Mouse (Mus musculus): ENCODE results near the gene Nrbf2. TPM values are rescaled to one million over a fixed set of nuclear protein-coding genes. Genes with fewer than 3 reads are reported as not detected.

The Nrbf2 gene
- total RNA-seq, 2 experiments from 2014 or later = 13.7 to 14.6 TPM

DNA sequence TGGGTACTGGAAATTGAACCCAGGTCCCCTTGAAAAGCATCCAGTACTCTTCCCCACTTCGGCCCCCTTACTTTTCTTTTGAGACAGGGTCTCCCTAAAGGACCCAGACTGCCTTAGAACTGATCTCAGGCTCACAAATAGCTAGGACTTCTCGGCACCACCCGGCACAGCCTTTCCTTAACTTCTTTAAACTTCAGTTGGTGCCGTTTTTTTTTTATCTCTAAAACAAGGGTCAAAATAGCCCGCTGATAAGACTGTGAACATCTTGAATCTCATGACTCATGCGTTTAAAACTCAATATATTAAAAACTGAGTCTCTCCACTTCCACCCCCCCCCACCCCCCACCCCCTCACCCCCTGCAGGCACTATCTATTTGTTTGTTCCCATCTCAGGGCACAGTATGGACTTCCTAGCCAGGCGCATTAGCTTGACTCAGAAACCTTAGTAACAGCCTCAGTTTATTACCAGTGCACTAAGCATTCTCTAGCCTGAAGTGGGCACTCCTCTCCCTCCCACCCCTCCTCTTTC, 10.9 kb upstream of the Nrbf2 start:
- DNase-seq (ENCODE audit: low spot score) = no peak

DNA sequence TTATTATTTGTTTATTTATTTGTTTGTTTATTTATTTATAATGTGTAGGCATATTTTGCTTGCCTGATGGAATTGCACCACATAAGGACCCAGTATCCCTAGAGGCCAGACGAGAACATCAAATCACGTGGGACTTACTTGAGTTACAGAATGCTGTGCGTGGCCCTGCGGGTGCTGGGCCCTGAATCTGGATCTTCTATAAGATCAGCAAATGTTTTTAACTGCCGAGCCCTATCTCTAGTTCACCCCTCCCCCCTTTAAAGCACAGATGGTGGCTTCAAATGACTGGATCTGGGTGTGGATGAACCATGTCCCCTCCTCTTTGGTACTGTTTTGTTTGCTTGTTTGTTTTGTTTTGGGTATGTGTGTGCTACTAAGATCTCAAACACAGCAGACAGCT, 10.2 kb upstream of the Nrbf2 start:
- DNase-seq (ENCODE audit: low spot score) = no peak

DNA sequence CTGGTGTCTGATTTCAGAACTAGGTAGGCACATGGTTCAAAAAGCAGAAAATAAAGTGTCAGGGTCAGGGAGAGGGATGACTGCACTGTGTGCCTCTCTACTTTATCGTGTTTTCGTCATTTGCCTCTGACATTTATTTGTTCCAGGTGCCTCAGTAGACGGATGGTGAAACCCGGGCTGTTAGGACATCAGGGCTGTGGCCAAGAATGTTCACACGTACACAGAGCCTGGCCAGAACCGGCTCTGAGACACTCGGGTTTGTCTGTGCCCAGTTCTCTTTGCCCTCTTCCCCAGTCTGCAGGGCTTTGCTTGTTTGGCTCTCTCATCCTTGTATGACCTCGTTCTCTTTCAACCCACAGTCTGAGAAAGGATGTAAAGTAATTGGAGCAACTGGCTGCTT, 6.0 kb upstream of the Nrbf2 start:
- peak; percentile 31 for DNase-seq (ENCODE audit: low spot score)

DNA sequence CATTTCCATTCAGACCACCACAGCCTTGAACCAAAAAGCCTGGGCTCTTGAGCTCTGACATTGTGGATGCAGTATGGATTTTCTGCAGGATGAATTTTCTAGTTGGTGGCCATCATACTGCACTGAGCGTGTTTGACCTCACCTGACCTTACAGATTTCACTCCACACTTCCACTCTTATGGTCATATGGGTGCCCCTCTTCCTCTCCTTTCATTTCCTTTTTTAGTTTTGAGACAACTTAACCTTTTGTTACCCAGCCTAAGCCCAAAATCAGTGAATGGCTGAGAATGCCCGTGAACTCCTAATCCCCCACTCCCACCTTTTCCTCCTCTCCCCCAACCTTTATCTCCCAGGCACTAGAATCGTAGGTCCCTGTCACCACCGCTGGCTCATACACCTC, 5.5 kb upstream of the Nrbf2 start:
- no peak for DNase-seq (ENCODE audit: low spot score)

DNA sequence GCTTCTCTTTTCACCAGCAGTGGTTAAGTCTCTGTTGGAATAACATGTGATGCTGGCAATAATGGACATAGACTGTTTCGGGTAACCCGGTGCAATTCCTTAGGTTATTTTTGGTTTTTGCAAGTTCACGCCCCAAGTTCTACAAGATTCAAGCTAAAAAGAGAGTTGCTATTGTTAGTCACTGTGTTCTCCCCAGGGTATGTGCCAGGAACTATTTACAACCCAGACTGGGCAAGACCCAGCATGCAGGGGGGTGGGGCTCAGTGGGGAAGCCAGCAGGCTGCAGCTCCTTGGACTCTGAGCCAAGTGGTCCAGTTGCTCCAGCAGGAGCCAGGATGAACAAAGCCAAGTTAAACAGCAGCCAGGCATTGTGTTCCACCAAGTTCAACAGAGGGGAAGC, 2.8 kb upstream of the Nrbf2 start:
- DNase-seq (ENCODE audit: low spot score) = peak; percentile 91

DNA sequence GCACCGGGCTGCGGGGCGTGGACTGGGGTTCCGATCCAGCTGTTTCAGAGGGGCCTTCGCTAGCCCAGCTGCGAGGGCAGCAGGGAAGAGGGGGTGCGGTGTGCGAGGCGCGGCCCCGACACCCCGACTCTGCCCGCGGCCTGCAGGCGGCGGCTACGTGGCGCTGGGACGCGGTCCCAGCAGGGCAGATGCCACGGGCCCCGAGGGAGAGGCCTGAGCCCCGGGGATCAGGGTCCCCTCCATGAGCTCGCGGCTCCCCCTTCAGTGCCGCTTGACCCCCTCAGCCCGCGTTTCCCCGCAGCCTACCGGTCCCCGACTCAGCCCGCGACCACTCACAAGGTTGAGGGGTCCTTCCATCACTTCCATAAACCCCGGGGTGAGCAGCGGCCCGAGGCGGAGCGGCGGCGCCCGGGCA, 337 bp downstream of the Nrbf2 start:
- peak; percentile 38 for DNase-seq (ENCODE audit: low spot score)

DNA sequence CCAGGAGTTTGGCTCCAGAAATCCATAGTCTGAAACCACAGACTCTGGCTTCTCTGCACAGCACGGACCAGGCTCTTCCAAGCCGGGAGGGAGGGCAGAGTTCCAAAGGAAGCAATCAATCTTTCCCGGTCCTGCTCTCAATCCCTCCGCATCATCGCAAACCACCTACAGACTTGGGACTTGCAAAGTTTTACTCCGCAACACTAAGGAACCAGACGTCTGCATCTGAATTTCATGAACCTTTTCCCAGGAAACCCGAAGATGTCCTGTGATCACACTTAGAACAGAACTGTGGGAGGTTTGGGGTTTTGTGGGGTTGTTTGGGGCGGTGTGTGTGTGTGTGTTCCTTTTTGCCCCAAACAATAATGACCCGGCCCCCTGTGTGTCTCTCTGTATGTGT, 794 bp downstream of the Nrbf2 start:
- peak; percentile 36 for DNase-seq (ENCODE audit: low spot score)

DNA sequence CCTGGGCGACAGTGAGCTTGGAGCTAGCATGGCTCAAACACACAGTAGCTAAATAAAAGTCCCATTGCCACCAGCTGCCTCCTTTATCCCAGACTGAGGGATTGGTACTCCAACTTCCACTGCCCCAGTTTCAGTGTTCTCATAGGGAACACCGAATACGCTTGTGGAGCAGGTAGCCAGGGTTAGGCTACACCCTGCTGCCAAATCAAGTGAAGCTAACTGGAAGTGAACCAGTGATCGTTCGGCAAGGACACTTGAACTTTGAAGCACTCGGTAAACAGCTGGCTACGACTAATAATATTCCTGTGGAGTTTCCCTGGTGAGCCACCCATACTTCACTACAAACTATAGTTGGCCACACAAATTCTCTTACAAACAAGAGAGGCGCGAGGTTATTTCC, 1.6 kb downstream of the Nrbf2 start:
- DNase-seq (ENCODE audit: low spot score) = peak; percentile 63

DNA sequence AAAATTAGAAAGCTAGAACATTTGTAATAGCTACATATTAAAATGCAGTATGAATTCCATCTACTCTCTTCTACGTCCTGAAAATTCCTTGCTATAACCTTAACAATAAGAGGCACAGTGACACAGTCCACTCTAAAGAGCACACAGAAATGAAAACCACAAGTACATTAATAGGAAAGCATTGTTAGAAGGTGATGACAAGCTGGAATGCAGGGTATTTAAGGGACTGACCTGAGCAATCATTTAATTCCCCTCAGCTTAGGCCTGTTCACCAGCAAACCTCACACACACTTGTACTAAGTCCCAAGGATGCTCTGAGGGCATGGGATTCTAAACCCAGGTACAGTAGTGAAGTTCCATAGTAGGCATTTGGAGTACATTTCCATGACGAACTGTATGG, 2.6 kb downstream of the Nrbf2 start:
- DNase-seq (ENCODE audit: low spot score) = no peak

DNA sequence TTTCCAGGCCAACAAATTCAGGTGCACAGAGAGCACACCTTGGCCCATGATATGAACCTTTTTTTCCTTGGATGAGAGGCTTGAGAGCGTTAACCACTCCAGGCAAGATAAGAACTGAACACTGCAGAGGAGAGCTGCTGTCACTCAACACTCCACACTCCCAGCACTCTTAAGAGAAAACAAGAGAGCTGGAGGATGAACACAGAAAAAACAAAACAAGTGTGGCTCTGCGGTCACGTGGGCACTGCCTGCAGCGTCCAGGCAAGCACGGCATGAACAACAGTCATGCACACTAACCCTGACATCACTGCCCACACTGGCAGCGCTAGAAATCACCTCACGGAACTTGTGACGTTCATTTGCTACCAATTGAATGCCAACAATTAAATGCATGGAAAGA, 3.3 kb downstream of the Nrbf2 start:
- no peak for DNase-seq (ENCODE audit: low spot score)

DNA sequence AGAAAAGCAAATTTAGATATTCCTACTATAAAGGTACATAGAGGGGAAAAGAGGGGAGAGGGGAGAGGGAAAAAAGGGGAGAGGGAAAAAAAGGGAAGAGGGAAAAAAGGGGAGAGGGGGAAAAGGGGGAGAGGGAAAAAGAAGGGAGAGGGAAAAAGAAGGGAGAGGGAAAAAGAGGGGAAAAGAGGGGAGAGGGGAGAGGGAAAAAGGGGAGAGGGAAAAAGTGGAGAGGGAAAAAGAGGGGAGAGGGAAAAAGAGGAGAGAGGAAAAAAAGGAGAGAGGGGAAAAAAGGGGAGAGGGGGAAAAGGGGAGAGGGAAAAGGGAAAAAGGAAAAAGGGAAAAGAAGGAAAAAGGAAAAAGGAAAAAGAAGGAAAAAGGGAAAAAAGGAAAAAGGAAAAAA, 9.2 kb downstream of the Nrbf2 start:
- DNase-seq (ENCODE audit: low spot score) = no peak

DNA sequence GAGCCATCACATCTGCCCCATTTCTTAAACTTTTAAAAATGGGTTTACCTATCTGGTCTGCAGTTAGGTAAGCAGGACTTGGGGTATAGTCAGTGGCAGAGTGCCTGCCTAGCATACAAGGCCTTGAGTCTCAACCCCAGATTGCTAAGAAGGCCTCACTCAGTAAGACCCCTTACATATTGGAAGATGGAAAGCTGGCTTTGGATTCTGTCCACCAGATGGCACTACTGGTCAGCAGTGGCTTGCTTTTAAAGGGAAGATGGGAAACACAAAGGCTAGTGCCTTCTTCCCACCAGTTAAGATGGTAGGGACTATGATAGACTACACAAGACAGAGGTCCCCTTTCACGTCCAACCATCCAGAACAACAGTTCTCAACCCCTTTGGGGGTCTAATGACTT, 20.3 kb downstream of the Nrbf2 start:
- peak; percentile 61 for DNase-seq (ENCODE audit: low spot score)

DNA sequence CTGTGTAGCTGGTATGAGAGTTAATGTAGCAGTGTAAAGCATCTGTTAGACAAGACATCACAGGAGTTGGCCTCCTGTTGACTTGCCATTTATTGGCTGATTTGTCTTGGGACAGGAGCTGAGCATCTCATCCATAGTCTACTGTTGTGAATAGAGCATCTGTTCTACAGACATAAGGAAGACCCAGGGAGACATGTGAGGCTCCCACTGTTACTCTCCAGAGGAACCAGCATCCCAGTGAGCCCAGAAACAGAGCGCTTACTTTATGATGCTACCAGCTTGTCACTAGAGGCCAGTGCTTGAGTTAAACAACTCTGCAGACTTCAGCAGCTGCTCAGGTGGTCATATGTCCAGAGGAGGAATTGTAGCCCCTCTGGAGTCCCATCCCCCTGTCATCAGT, 32.0 kb downstream of the Nrbf2 start:
- DNase-seq (ENCODE audit: low spot score) = no peak

DNA sequence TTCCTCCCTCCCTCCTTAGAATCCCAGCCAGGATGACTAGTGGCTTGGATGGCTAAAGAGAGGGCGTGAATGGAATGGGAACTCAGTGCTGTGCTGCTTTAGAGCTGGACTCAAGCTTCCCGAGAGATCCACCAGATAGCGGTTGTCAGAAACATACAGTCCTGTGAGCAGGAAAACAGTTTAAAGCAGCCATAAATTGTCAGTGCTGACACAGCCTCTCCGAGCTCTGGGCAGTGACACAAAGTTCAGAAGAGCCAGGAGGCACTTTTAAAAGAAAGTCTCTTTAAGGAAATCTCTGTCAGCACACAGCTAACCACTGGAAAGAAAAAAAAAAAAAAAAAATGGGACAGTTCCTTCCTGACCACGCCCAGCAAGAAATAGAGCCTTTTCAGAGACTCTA, 32.8 kb downstream of the Nrbf2 start:
- DNase-seq (ENCODE audit: low spot score) = peak; percentile 56

DNA sequence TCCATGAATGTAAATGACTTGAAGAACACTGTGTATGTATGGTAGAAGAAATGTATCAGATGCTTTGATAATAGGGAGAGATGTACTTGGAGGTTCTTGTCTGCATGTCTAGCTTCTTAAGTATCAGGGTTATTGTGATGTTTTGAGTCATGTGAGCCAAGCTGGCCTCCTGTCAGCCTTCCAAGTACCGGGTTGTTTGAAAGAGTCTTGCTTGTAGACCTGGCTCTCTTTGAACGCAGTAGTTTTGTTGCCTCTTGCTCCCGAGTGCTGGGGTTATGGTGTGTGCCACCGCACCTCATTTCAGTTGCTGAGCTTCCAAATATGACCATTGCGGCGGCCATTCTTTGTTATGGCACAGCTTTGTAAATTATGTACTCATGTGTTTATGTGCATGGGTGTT, 34.3 kb downstream of the Nrbf2 start:
- DNase-seq (ENCODE audit: low spot score) = no peak

DNA sequence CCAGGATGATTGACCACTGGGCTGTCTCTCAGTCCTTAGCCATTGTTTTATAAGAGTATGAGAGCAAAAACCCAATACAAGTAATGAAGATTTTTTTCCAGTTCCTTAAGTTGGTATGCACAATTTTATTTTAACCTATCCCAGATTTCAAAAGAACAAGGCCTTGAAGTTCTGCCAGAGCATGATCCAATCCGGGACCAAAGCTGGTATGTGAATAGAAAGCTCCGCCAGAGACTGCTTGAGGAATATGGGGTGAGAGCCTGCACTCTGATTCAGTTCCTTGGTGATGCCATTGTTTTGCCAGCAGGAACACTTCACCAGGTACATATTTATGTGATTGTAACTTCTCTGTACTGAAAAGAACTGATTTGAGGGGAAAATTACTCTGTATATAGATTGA, 35.6 kb downstream of the Nrbf2 start:
- DNase-seq (ENCODE audit: low spot score) = peak; percentile 33

DNA sequence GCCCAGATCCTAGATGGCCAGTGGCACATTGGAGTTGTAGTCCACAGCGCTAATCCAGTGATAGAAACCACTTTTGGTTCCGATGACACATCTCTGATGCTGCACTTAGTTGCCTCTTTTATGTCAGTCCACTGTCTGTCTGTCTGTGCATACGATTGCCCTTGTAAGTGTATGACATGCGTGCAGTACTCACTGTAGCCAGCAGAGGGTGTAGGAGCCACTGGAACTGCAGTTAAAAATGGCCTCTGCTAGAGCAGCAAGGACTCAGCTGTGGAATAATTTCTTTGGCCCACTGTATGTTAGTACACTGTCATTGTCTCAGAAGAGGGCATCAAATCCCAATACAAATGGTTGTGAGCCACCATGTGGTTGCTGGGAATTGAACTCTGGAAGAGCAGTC, 38.0 kb downstream of the Nrbf2 start:
- DNase-seq (ENCODE audit: low spot score) = no peak

DNA sequence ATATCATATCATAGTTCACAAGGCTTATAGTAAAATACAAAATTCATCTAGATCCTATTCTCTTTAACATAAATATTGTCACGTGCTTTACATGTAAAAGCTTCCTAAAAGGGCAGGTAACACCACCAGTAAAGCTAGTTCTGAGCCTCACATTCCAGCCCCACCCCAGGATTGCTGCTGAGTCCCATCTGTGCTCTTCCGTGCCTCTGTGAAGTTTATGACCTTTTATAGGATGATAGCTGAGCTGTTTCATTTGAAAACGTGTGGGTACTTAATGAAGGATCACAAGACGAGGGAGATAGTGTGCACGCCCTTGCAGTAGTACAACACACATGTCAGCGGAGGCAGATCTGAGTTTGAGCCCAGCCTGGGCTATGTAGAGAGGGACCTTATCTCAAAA, 54.7 kb downstream of the Nrbf2 start:
- DNase-seq (ENCODE audit: low spot score) = no peak

DNA sequence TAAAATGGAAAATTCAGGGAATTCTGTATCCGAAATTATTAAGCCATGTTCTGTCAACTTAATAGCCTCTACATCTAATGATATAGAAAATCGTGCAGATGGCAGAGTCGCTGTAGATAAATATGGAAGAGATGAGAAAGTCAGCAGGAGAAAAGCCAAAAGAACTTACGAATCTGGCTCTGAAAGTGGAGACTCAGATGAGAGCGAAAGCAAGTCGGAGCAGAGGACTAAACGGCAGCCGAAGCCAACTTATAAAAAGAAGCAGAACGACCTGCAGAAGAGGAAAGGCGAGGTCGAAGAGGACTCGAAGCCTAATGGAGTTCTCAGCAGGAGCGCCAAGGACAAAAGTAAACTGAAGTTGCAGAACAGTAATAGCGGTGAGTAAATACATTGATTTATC, 58.6 kb downstream of the Nrbf2 start:
- DNase-seq (ENCODE audit: low spot score) = no peak

DNA sequence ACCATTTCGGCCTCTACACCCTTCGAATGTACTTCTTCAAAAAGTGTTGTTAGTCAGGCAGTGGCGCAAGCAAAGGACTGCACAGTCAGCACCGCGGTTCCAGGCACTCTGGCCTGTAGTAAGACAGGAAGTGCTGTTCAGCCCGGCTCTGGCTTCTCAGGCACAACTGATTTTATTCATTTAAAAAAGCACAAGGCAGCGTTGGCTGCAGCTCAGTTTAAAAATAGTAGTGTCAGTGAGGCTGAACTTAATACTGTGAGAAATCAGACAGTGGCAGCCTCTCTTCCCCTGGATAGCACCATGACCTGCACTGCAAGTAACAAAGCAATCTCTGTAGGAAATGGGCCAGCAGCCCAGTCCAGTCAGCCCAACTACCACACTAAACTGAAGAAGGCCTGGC, 59.0 kb downstream of the Nrbf2 start:
- DNase-seq (ENCODE audit: low spot score) = peak; percentile 72

DNA sequence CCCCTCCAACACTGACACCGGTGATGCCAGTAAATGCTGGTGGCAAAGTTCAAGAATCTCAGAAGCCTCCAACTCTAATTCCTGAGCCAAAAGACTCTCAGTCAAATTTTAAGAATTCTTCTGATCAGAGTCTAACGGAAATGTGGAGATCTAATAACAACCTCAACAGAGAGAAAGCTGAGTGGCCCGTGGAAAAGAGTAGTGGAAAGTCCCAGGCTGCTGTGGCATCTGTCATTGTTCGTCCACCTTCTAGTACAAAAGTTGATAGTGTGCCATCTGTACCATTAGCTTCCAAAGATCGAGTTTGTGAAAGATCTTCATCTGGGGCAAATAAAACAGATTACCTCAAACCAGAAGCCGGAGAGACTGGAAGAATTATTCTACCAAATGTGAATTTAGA, 59.6 kb downstream of the Nrbf2 start:
- no peak for DNase-seq (ENCODE audit: low spot score)

DNA sequence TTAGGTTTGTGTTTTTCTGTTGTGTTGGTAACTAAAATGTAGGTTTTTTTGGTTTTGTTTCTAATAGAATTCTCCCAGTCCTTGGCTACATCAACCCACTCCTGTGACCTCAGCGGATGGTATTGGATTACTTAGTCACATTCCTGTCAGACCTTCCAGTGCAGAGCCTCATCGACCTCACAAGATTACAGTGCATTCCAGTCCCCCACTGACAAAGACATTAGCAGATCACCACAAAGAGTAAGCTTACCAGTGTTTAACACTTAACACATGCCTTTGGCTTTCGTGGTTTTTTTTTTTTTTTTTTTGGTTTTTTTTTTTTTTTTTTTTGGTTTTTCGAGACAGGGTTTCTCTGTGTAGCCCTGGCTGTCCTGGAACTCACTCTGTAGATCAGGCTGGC, 61.2 kb downstream of the Nrbf2 start:
- DNase-seq (ENCODE audit: low spot score) = no peak

DNA sequence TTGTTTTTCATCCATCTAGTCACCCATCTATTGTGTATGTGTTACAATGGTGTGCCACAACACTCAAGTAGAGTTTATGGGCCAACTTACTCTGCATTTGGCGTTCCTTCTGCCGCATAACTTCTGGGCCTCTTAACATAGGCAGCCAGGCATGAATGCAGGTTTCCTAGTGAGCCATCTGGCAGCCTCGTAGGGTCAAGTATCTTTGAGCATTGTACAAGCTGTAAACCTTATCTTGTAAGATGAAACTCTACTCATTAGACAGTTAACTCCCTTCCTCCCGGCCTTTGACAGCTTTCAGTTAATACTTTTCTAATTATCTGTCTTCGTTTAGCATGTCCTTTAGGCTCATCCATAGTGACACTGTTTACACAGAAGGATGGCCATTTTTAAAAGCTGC, 63.8 kb downstream of the Nrbf2 start:
- no peak for DNase-seq (ENCODE audit: low spot score)

DNA sequence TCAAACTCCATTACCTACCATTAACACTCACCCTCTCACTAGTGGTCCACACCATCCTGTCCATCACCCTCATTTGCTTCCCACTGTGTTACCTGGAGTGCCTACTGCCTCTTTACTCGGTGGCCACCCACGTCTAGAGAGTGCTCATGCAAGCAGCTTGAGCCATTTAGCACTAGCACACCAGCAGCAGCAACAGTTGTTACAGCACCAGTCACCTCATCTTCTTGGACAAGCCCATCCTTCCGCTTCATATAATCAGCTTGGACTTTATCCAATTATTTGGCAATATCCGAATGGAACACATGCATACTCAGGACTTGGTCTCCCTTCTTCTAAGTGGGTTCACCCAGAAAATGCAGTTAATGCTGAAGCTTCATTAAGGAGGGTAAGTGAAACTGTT, 64.9 kb downstream of the Nrbf2 start:
- DNase-seq (ENCODE audit: low spot score) = no peak
